Mouse (Mus musculus) heart, adult 2 months (tissue): ENCODE results near the gene Ncor2.

Experiments used
- CTCF ChIP-seq: fragments of 200-600 bp; IDR thresholded peaks from 2 replicates; pipeline ENCODE4 v1.8.1; 2022; ENCODE audit warnings: antibody characterized with exemption, mild to moderate bottlenecking, moderate library complexity
- EP300 ChIP-seq: fragments of 200-500 bp; IDR thresholded peaks from 2 replicates; pipeline ENCODE4 v1.6.1; 2011; ENCODE audit warnings: low read depth, low read length, control low read depth; ENCODE audit not compliant: insufficient read depth
- POLR2A ChIP-seq: fragments of 200-500 bp; IDR thresholded peaks from 2 replicates; pipeline ENCODE4 v1.6.1; 2011; ENCODE audit warnings: mild to moderate bottlenecking, low read depth, low read length, control low read depth; ENCODE audit not compliant: insufficient read depth

GRCm38 (mm10) chr5:125039377-125040027 lies 139.5 kb downstream of the Ncor2 start:
- TF ChIP-seq POLR2A (no peak), CTCF (no peak), EP300 (no peak)
